Mouse (Mus musculus) olfactory bulb, adult 2 months (tissue): ENCODE measurements around the gene Erbb4. TPM values are rescaled to one million over a fixed set of nuclear protein-coding genes. Genes with fewer than 3 reads are reported as not detected.

Source experiments
- H3K27ac ChIP-seq: fragments of 200-500 bp; 2 replicates; pipeline ENCODE4 v1.5.1; 2012; ENCODE audit warnings: low read depth, low read length; ENCODE audit not compliant: insufficient read depth
- H3K4me1 ChIP-seq: fragments of 200-500 bp; 2 replicates; pipeline ENCODE4 v1.6.1; 2012; ENCODE audit warnings: low read length; ENCODE audit not compliant: control insufficient read depth, insufficient read depth
- H3K4me3 ChIP-seq: fragments of 200-500 bp; 2 replicates; pipeline ENCODE4 v1.5.1; 2012; ENCODE audit warnings: mild to moderate bottlenecking, low read depth, low read length, moderate library complexity; ENCODE audit not compliant: insufficient read depth
- CTCF ChIP-seq: fragments of 200-500 bp; IDR thresholded peaks from 2 replicates; pipeline ENCODE4 v1.5.1; 2012; ENCODE audit warnings: low read depth, mild to moderate bottlenecking, low read length, moderate library complexity; ENCODE audit not compliant: insufficient read depth
- POLR2A ChIP-seq: fragments of 200-500 bp; IDR thresholded peaks from 2 replicates; pipeline ENCODE4 v1.6.1; 2012; ENCODE audit warnings: mild to moderate bottlenecking, low read depth, low read length, moderate library complexity; ENCODE audit not compliant: insufficient read depth
- WGBS: fragments of 180-500 bp; shearing (Covaris S2); methylation state at CpG from one replicate; pipeline ENCODE4 v1.1.7; 2018; 5-methylcytosine and 5-hydroxymethylcytosine counted together
- polyA plus RNA-seq: library from polyadenylated mRNA; stranded (reverse); fragments of >200 nt; gene quantifications from 2 replicates; pipeline ENCODE4 v1.2.4, GENCODE M21; 2012; ENCODE audit warnings: low replicate concordance; ENCODE audit not compliant: missing spikeins, insufficient read depth, insufficient read length

The Erbb4 gene
- polyA plus RNA-seq, 1 experiment = not detected

DNA sequence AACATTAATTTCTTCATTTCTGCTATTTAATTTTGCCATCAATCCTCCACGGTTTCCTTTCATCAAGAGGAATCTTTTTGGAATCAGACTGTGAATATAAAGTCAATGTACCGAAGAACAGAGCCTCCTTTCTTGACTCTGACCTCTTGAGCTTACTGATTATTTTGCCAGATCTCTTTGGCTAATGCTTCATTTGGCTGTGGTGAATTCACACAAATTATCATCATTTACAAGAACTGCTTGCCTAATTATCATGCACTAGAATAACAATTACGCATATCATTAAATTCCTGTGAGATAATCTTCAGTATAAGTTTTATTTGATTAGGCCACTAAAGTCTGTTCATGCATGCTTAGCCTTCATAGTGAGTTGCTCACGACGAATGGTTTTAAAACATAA, 345.4 kb downstream of the Erbb4 start:
- no peak overlapping the region for H3K4me3 ChIP-seq
- WGBS = 57% methylated on average over 5 of the region's 5 CpGs
- TF ChIP-seq CTCF (no peak), POLR2A (no peak)
- no peaks in the 10 kb centered on the region for H3K4me1 ChIP-seq
- H3K27ac ChIP-seq = no peak overlapping the region

GRCm38 (mm10) chr1:68748976-68749375, 358.9 kb downstream of the Erbb4 start:
- H3K4me3 ChIP-seq = no peak overlapping the region
- TF ChIP-seq CTCF = no peak
- no peak for TF ChIP-seq POLR2A
- no peak overlapping the region for H3K27ac ChIP-seq
- no peaks in the 10 kb centered on the region for H3K4me1 ChIP-seq
- 32% methylated on average over 1 of the region's 1 CpGs for WGBS

GRCm38 (mm10) chr1:68681478-68681877, 426.4 kb downstream of the Erbb4 start:
- Histone ChIP-seq H3K4me3 (no peak overlapping the region), H3K4me1 (no peaks in the 10 kb centered on the region), H3K27ac (no peak overlapping the region)
- TF ChIP-seq CTCF (no peak), POLR2A (no peak)

DNA sequence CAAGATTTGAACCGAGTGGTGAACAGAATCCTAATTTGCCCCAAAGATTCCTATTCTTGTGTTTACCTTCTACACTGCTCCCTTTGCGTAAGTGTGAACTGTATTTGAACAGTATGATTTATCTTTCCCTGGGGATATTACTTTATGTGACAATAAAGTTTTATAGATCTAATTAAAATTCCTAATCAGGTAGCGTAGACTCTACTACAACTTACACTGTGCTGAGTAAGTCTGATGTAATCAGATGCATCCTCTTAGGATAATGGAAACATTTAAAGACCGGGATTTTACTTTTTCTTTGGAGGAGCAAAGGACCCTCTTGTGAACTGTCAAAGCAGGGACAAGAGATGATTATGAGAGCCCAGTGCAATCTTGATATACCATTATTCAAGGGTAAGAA, 433.2 kb downstream of the Erbb4 start:
- 97% methylated on average over 4 of the region's 4 CpGs for WGBS
- TF ChIP-seq CTCF (no peak), POLR2A (no peak)
- Histone ChIP-seq H3K27ac (no peak overlapping the region), H3K4me1 (no peaks in the 10 kb centered on the region), H3K4me3 (no peak overlapping the region)

- Histone ChIP-seq H3K27ac (no peak overlapping the region), H3K4me1 (no peaks in the 10 kb centered on the region), H3K4me3 (no peak overlapping the region)
- TF ChIP-seq CTCF = no peak
- TF ChIP-seq POLR2A = no peak
- 32% methylated on average over 10 of the region's 10 CpGs for WGBS
Observed at GRCm38 (mm10) chr1:68666831-68667601, 440.8 kb downstream of the Erbb4 start.

DNA sequence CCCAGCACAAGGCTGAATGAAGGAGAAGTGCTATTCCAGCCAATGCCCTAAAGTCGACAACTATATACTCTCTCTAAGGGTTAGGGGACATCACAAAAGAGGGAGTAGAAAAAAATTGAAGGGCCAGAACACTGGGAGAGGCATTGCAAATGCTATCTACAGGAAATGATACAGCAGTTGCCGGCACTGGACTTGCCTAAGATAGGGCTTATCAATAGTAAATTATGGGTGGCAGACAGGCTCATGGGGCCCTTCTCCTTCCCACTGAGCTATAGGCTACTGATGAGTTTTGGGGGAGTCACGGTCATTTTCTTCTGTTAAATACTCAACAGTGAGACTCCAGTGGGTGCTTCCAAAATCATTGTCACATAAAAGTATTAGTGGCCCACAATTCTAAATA, 517.4 kb downstream of the Erbb4 start:
- no peak overlapping the region for H3K4me3 ChIP-seq
- no peak overlapping the region for H3K27ac ChIP-seq
- TF ChIP-seq POLR2A (no peak), CTCF (no peak)
- WGBS = 92% methylated on average over 3 of the region's 3 CpGs
- no peaks in the 10 kb centered on the region for H3K4me1 ChIP-seq

DNA sequence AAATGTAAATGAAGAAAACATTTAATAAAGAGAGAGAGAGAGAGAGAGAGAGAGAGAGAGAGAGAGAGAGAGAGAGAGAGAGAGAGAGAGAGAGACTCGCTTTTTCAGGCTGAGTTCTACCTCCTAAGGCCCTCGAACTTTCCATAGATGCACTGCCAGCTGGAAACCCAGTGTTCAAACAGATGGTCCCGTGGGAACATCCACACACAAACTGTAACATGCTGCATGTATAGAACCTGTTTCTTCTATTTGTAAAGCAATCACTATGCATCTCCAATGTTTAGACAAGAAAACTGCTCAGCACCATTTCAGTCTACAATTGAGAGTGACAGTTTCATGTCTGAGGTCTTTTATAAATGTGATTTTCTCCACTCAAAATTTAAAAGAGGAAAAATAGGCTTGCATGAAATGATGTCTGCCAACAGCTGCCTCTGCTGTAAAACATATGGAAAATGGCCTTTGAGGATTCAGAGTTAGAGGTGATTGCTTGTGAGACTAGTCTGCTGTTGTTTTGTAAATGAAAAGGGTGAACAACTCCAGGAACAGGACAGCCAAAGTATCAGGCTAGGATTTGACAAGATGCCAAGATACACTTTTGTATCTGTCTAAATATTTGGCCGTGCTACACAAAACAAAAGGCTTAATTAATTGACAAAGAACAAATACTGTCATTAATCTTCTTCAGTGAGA, 533.9 kb downstream of the Erbb4 start:
- no peak for TF ChIP-seq CTCF
- no peak for TF ChIP-seq POLR2A
- H3K4me3 ChIP-seq = no peak overlapping the region
- WGBS = 65% methylated on average over 4 of the region's 4 CpGs
- H3K4me1 ChIP-seq = no peaks in the 10 kb centered on the region
- no peak overlapping the region for H3K27ac ChIP-seq

DNA sequence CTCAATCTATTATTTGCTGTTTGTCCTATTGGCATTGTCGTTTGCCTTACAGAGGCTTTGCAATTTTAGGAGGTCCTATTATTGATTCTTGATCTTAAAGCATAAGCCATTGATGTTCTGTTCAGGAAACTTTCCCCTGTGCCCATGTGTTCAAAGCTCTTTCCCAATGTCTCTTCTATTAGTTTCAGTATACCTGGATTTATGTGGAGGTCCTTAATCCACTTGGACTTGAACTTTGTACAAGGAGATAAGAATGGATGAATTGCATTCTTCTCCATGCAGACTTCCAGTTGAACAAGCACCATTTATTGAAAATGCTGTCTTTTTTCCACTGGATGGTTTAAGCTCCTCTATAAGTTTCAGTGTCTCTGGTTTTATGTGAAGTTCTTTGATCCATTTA, 536.9 kb downstream of the Erbb4 start:
- 89% methylated on average over 1 of the region's 1 CpGs for WGBS
- Histone ChIP-seq H3K27ac (no peak overlapping the region), H3K4me3 (no peak overlapping the region), H3K4me1 (no peaks in the 10 kb centered on the region)
- TF ChIP-seq CTCF (no peak), POLR2A (no peak)

DNA sequence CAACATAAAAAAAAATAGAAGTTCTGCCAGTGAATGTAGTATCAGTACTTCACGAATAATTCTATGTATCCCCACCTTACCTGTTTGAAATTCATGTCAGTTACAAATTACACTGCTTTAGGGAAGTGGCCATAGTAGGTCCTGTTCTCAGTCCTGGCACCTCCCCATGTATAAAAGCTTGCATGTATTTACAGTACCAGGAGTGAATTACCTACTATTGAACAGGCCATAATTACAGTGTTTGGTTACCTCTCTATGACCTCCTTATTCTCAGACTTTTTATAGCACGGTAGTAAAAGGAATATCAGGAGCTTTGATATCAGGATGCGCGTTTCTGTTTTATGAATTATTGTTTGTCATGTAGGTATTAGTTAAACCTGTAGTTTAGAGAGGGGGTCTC, 564.9 kb downstream of the Erbb4 start:
- Histone ChIP-seq H3K27ac (no peak overlapping the region), H3K4me1 (no peaks in the 10 kb centered on the region), H3K4me3 (no peak overlapping the region)
- WGBS = 89% methylated on average over 4 of the region's 4 CpGs
- TF ChIP-seq CTCF (no peak), POLR2A (no peak)

- Histone ChIP-seq H3K27ac (no peak overlapping the region), H3K4me3 (no peak overlapping the region), H3K4me1 (no peaks in the 10 kb centered on the region)
- 85% methylated on average over 2 of the region's 2 CpGs for WGBS
- TF ChIP-seq CTCF (no peak), POLR2A (no peak)
Observed at GRCm38 (mm10) chr1:68517820-68518219, 590.0 kb downstream of the Erbb4 start.
